Mouse (Mus musculus): Measurements from ENCODE around the gene Rapgef3. TPM values are rescaled to one million over a fixed set of nuclear protein-coding genes. Genes with fewer than 3 reads are reported as not detected.
A peak's percentile ranks its signal among the peaks of the same experiment; 100 is the strongest.

Gene Rapgef3
- polyA plus RNA-seq, 1 experiment from 2014 or later = 20.8 TPM

DNA sequence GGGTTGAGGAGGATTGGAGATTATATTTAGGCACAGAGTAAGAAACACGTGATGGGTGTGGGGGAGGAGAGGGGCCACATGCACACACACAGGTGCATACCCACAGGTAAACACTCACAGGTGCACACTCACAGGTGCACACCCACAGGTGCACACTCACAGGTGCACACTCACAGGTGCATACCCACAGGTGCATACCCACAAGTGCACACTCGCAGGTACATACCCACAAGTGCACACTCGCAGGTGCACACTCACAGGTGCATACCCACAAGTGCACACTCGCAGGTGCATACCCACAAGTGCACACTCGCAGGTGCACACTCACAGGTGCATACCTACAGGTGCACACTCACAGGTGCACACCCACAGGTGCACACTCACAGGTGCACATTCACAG lies 42.6 kb upstream of the Rapgef3 start:
- Histone ChIP-seq H3K9me3 (ENCODE audit: control insufficient read depth, low read length) (no peaks in the 10 kb centered on the region), H3K4me1 (replicated peaks; ENCODE audit: control insufficient read depth, insufficient read depth, low read length) (peaks cover 27% of the 10 kb centered on the region), H3K27ac (ENCODE audit: low read length) (no peak overlapping the region), H3K27me3 (ENCODE audit: control insufficient read depth, insufficient read depth, low read depth, low read length) (no peaks in the 10 kb centered on the region), H3K4me2 (ENCODE audit: low read depth, low read length) (no peak overlapping the region), H3K36me3 (ENCODE audit: control insufficient read depth, insufficient read depth, low read length) (peaks cover 39% of the 10 kb centered on the region), H3K9ac (ENCODE audit: low read length) (no peak overlapping the region), H3K4me3 (ENCODE audit: low read length) (no peak overlapping the region)
- ATAC-seq (ENCODE audit: low read depth) = no peak
- WGBS = 86% methylated on average over 5 of the region's 5 CpGs

DNA sequence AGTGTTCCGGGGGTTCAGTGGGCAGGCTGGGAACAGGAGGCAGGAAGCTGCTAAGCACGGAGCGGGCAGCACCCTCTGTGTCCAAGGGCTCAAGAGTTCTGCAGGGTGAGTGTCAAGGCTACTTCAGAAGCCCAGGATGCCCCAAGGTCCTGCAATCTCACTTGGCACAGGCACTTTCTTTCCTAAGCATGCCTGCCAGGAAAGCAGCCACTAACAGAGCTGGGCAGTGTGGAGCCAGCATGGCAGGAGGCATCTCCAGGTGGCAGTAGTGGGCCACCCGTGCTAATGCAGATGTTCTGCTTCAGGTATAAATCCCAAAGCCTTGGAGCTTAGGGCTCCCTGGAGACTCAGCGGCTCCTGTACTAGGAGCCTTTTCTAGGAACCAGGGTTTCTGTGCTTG lies 42.2 kb upstream of the Rapgef3 start:
- Histone ChIP-seq H3K9me3 (ENCODE audit: control insufficient read depth, low read length) (no peaks in the 10 kb centered on the region), H3K27ac (ENCODE audit: low read length) (no peak overlapping the region), H3K4me1 (replicated peaks; ENCODE audit: control insufficient read depth, insufficient read depth, low read length) (peaks cover 27% of the 10 kb centered on the region), H3K9ac (ENCODE audit: low read length) (no peak overlapping the region), H3K36me3 (ENCODE audit: control insufficient read depth, insufficient read depth, low read length) (peaks cover 39% of the 10 kb centered on the region), H3K27me3 (ENCODE audit: control insufficient read depth, insufficient read depth, low read depth, low read length) (no peaks in the 10 kb centered on the region), H3K4me3 (ENCODE audit: low read length) (no peak overlapping the region), H3K4me2 (ENCODE audit: low read depth, low read length) (no peak overlapping the region)
- no peak for ATAC-seq (ENCODE audit: low read depth)
- WGBS = 83% methylated on average over 5 of the region's 5 CpGs

DNA sequence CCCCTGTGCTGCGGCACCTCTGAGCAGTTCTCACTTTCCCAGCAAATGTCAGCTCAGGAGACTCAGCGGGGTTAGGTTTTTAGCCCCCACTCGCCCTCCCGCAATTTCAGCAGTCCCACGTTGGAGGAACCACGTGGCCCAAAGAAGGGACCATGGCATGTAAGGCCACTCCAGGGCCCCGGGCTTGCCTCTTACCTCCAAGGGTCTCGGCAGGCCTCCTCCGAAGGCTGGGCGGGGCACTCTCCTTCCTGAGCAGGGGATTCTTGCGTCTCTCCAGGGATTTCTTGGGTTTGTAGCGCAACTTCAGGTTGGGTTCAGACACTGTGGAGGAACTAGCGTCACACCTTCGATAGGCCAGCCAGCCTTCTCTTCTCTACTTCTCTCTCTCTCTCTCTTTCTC lies 41.4 kb upstream of the Rapgef3 start:
- H3K36me3 ChIP-seq (ENCODE audit: control insufficient read depth, insufficient read depth, low read length) = peaks cover 41% of the 10 kb centered on the region
- H3K9ac ChIP-seq (ENCODE audit: low read length) = no peak overlapping the region
- no peak for ATAC-seq (ENCODE audit: low read depth)
- H3K4me3 ChIP-seq (ENCODE audit: low read length) = no peak overlapping the region
- no peak overlapping the region for H3K4me2 ChIP-seq (ENCODE audit: low read depth, low read length)
- H3K4me1 ChIP-seq (replicated peaks; ENCODE audit: control insufficient read depth, insufficient read depth, low read length) = peaks cover 20% of the 10 kb centered on the region
- 77% methylated on average over 14 of the region's 14 CpGs for WGBS
- H3K27me3 ChIP-seq (ENCODE audit: control insufficient read depth, insufficient read depth, low read depth, low read length) = no peaks in the 10 kb centered on the region
- H3K9me3 ChIP-seq (ENCODE audit: control insufficient read depth, low read length) = no peaks in the 10 kb centered on the region
- no peak overlapping the region for H3K27ac ChIP-seq (ENCODE audit: low read length)

DNA sequence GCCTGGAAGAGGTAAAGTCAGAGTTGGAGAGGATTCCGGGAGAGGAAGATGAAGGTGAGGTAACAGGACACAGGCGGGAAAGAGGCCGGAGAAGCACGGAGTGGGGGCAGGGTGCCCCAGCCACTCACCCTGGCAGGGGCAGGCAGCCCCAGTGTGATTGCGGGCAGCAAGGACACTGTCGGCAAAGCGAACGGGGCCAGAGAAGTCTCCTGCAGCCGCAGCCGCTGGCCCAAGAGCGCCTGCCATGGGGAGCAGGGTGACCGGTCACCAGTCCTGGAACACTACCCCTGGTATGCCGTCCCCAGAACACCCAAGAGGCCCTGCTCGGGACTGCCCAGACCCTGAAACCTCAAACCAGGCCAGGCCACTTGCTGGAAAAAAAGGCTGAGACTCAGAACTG lies 40.8 kb upstream of the Rapgef3 start:
- no peak overlapping the region for H3K4me2 ChIP-seq (ENCODE audit: low read depth, low read length)
- H3K9me3 ChIP-seq (ENCODE audit: control insufficient read depth, low read length) = no peaks in the 10 kb centered on the region
- peaks cover 13% of the 10 kb centered on the region for H3K4me1 ChIP-seq (replicated peaks; ENCODE audit: control insufficient read depth, insufficient read depth, low read length)
- no peak for ATAC-seq (ENCODE audit: low read depth)
- H3K27ac ChIP-seq (ENCODE audit: low read length) = no peak overlapping the region
- no peaks in the 10 kb centered on the region for H3K27me3 ChIP-seq (ENCODE audit: control insufficient read depth, insufficient read depth, low read depth, low read length)
- peaks cover 41% of the 10 kb centered on the region for H3K36me3 ChIP-seq (ENCODE audit: control insufficient read depth, insufficient read depth, low read length)
- H3K9ac ChIP-seq (ENCODE audit: low read length) = no peak overlapping the region
- no peak overlapping the region for H3K4me3 ChIP-seq (ENCODE audit: low read length)
- 86% methylated on average over 14 of the region's 14 CpGs for WGBS

- Histone ChIP-seq H3K9me3 (ENCODE audit: control insufficient read depth, low read length) (no peaks in the 10 kb centered on the region), H3K9ac (ENCODE audit: low read length) (no peak overlapping the region), H3K4me3 (ENCODE audit: low read length) (no peak overlapping the region), H3K4me2 (ENCODE audit: low read depth, low read length) (no peak overlapping the region), H3K27me3 (ENCODE audit: control insufficient read depth, insufficient read depth, low read depth, low read length) (no peaks in the 10 kb centered on the region), H3K36me3 (ENCODE audit: control insufficient read depth, insufficient read depth, low read length) (peaks cover 41% of the 10 kb centered on the region), H3K27ac (ENCODE audit: low read length) (no peak overlapping the region), H3K4me1 (replicated peaks; ENCODE audit: control insufficient read depth, insufficient read depth, low read length) (peaks cover 9% of the 10 kb centered on the region)
- WGBS = 72% methylated on average over 12 of the region's 12 CpGs
- ATAC-seq (ENCODE audit: low read depth) = no peak
These were observed 40.1 kb upstream of the Rapgef3 start for GRCm38 (mm10) chr15:97807867-97808266.

- H3K27me3 ChIP-seq (ENCODE audit: control insufficient read depth, insufficient read depth, low read depth, low read length) = no peaks in the 10 kb centered on the region
- ATAC-seq (ENCODE audit: low read depth) = peak; percentile 32; the same call in 1 of the 2 replicates
- WGBS = 38% methylated on average over 13 of the region's 13 CpGs
- H3K4me3 ChIP-seq (ENCODE audit: low read length) = no peak overlapping the region
- H3K27ac ChIP-seq (ENCODE audit: low read length) = no peak overlapping the region
- H3K9me3 ChIP-seq (ENCODE audit: control insufficient read depth, low read length) = no peaks in the 10 kb centered on the region
- no peak overlapping the region for H3K4me2 ChIP-seq (ENCODE audit: low read depth, low read length)
- H3K4me1 ChIP-seq (replicated peaks; ENCODE audit: control insufficient read depth, insufficient read depth, low read length) = no peaks in the 10 kb centered on the region
- no peak overlapping the region for H3K9ac ChIP-seq (ENCODE audit: low read length)
- peaks cover 46% of the 10 kb centered on the region for H3K36me3 ChIP-seq (ENCODE audit: control insufficient read depth, insufficient read depth, low read length)
These were observed 34.8 kb upstream of the Rapgef3 start for GRCm38 (mm10) chr15:97802575-97802974.

DNA sequence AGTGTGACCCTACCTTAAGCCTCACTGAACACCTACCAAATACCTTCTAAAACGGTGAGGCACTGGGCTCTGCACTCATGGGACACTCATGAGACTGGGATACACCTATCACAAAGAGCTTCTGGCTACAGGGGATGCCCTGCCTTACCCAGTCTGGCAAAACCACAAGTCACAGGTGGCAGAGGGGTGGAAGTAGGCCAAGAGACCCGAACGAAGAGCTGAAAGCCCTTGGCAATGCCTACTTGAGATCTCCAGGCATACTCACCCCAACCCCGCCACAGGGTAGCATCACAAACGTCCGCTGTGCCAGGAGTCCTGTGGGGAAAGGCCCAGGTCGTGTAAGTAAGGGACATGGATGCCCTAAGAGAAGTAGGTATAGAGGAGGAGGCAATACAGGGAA lies 34.0 kb upstream of the Rapgef3 start:
- Histone ChIP-seq H3K9ac (ENCODE audit: low read length) (no peak overlapping the region), H3K4me1 (replicated peaks; ENCODE audit: control insufficient read depth, insufficient read depth, low read length) (no peaks in the 10 kb centered on the region), H3K4me2 (ENCODE audit: low read depth, low read length) (no peak overlapping the region), H3K27me3 (ENCODE audit: control insufficient read depth, insufficient read depth, low read depth, low read length) (no peaks in the 10 kb centered on the region), H3K9me3 (ENCODE audit: control insufficient read depth, low read length) (no peaks in the 10 kb centered on the region), H3K36me3 (ENCODE audit: control insufficient read depth, insufficient read depth, low read length) (peaks cover 39% of the 10 kb centered on the region), H3K27ac (ENCODE audit: low read length) (no peak overlapping the region), H3K4me3 (ENCODE audit: low read length) (no peak overlapping the region)
- no peak for ATAC-seq (ENCODE audit: low read depth)
- 81% methylated on average over 7 of the region's 7 CpGs for WGBS

GRCm38 (mm10) chr15:97800853-97801252 lies 33.1 kb upstream of the Rapgef3 start:
- Histone ChIP-seq H3K4me2 (ENCODE audit: low read depth, low read length) (no peak overlapping the region), H3K4me3 (ENCODE audit: low read length) (no peak overlapping the region), H3K27me3 (ENCODE audit: control insufficient read depth, insufficient read depth, low read depth, low read length) (no peaks in the 10 kb centered on the region), H3K4me1 (replicated peaks; ENCODE audit: control insufficient read depth, insufficient read depth, low read length) (no peaks in the 10 kb centered on the region), H3K36me3 (ENCODE audit: control insufficient read depth, insufficient read depth, low read length) (peaks cover 40% of the 10 kb centered on the region), H3K9ac (ENCODE audit: low read length) (no peak overlapping the region), H3K9me3 (ENCODE audit: control insufficient read depth, low read length) (no peaks in the 10 kb centered on the region), H3K27ac (ENCODE audit: low read length) (no peak overlapping the region)
- WGBS = 87% methylated on average over 13 of the region's 13 CpGs
- no peak for ATAC-seq (ENCODE audit: low read depth)

DNA sequence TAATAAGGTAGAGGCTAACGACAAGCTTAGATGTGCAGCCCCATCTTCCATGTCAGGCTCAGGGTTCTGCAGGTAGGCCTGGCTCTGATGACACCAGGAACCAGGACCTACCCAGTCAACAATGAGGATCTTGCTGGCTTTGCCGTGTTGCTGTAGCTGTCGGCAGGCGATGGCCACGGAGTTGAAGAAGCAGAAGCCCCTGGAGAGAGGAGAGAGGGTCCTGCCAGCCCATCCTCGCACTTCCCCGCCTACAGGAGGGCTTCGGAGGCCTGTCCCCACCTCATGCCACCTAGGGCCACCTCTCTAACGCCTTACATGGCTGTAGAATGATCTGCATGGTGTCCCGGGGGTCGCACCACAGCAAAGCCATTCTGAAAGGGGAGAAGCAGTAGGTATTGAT lies 31.7 kb upstream of the Rapgef3 start:
- no peak for ATAC-seq (ENCODE audit: low read depth)
- Histone ChIP-seq H3K9me3 (ENCODE audit: control insufficient read depth, low read length) (no peaks in the 10 kb centered on the region), H3K9ac (ENCODE audit: low read length) (no peak overlapping the region), H3K4me2 (ENCODE audit: low read depth, low read length) (no peak overlapping the region), H3K27ac (ENCODE audit: low read length) (no peak overlapping the region), H3K27me3 (ENCODE audit: control insufficient read depth, insufficient read depth, low read depth, low read length) (no peaks in the 10 kb centered on the region), H3K4me1 (replicated peaks; ENCODE audit: control insufficient read depth, insufficient read depth, low read length) (no peaks in the 10 kb centered on the region), H3K36me3 (ENCODE audit: control insufficient read depth, insufficient read depth, low read length) (peaks cover 48% of the 10 kb centered on the region), H3K4me3 (ENCODE audit: low read length) (no peak overlapping the region)
- WGBS = 85% methylated on average over 11 of the region's 11 CpGs

DNA sequence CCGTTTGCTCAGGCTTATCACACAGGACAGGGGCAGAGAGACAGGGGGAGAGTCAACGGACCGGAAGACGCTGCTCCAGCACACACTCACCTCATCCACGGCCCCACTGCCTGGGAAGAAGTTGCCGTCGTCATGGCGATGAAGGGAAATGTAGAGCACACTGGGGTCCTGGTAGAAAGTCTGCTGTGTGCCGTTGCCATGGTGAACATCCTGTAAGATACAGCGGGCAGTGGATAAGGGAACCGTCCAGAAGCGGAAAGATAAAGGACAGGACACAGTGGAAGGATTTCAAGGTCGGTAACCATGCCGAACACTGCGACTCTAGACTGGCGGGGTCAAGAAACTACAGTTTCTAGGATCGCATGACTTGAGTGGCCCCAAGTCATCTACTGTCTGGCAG lies 30.4 kb upstream of the Rapgef3 start:
- H3K27me3 ChIP-seq (ENCODE audit: control insufficient read depth, insufficient read depth, low read depth, low read length) = no peaks in the 10 kb centered on the region
- H3K4me3 ChIP-seq (ENCODE audit: low read length) = no peak overlapping the region
- no peak overlapping the region for H3K9ac ChIP-seq (ENCODE audit: low read length)
- WGBS = 54% methylated on average over 17 of the region's 17 CpGs
- H3K36me3 ChIP-seq (ENCODE audit: control insufficient read depth, insufficient read depth, low read length) = peaks cover 54% of the 10 kb centered on the region
- H3K27ac ChIP-seq (ENCODE audit: low read length) = no peak overlapping the region
- H3K9me3 ChIP-seq (ENCODE audit: control insufficient read depth, low read length) = no peaks in the 10 kb centered on the region
- no peaks in the 10 kb centered on the region for H3K4me1 ChIP-seq (replicated peaks; ENCODE audit: control insufficient read depth, insufficient read depth, low read length)
- H3K4me2 ChIP-seq (ENCODE audit: low read depth, low read length) = no peak overlapping the region
- no peak for ATAC-seq (ENCODE audit: low read depth)

Measured in lung, embryonic 16.5 days (tissue).